Mouse (Mus musculus): ENCODE data around the gene Cacna2d3.

DNA sequence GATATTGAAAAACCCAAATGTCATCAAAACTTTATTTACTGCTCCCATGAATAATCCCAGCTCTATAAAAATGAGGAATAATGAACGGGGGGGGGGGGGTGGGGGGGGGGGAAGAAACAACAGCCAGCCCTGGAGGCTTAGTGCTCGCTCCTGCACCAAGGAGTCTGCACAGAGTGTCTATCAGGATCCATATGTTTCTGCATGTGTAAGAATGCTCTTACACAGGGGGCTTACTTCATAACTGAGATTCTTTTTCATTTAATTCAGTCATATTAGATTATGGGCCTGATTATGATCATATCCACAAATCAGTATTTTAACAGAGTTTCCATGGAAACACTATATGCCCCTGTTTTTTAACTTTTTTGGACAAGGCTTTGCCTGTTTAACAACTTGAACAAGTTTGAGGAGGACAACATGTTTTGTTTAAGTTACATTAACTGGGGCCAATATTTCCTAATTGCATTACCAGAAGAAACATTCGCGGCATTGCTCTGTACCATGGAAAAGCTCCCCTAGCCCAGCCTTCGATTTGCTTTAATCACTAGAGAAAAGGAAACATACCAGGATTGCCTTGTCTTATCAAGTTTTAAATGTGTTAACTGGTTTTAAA is 716.3 kb downstream of the Cacna2d3 start:
- TF ChIP-seq CTCF (IDR thresholded peaks at IDR 0.05; ENCODE audit: low read depth) (no peak), EP300 (IDR thresholded peaks at IDR 0.05; ENCODE audit: low read depth) (no peak)

All from liver, embryonic 14.5 days (tissue).